Mouse (Mus musculus): ENCODE data around the gene P2ry10b.

P2ry10b gene

DNA sequence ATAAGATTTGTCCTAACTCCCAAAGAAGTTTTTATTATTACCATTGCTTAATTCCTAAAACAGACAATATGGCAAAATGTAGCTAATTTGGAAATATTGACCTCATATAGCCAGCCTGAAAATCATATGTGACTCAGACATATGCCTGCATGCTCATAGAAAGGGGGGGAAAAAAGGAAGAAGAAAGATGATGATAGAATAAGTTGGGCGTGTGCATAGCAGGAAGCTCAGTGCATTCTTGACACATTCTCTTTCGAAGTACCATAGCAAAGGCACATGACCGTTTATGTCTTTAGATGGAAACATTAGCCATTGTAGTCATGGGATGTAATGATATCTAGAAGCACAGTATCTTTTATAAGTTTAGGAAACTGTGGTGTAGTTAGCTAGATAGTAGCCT lies at the start of gene P2ry10b:
Gene P2ry10b, plus strand, starts transcription at position 247 of the 400 bp plus-strand sequence.
- DNase-seq (ENCODE audit: low read depth, low spot score) = no peak

DNA sequence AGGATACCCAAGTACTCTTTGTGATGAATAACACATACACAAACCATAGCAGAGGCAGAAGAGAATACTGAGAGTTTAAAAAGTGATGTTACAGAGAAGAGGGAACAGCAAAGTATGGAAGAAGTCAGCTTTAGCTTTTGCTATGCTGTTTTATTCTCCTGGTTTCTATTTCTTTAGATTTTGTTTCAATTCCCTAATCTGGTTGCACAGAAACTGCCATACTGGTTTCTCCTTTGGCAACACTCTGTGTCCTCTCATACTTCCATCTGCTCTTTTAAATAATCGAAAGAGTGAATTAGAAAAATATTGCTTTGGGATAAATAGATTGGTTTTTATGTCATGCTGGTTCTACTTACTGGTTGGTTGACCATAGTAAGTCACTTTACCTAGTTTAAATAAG lies 32.4 kb upstream of the P2ry10b start:
- no peak for DNase-seq (ENCODE audit: low read depth, low spot score)

DNA sequence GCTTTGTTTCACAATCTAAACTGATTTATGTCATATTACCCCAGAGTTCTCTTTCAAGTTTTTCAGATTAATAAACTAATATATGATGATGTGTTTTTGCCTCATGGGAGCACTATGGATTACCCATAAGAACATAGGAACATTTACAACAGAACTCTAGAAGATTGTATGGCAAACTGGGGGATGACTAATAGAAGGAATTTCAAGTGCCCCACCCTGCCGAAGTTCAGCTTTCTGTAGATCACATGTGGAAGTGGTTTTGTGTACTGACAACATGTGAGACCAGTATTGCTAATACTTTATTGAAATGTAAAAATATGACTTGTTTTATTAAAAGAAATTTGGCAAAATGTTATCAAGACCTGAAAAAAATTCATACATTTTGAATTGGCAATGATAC lies 31.7 kb upstream of the P2ry10b start:
- no peak for DNase-seq (ENCODE audit: low read depth, low spot score)

DNA sequence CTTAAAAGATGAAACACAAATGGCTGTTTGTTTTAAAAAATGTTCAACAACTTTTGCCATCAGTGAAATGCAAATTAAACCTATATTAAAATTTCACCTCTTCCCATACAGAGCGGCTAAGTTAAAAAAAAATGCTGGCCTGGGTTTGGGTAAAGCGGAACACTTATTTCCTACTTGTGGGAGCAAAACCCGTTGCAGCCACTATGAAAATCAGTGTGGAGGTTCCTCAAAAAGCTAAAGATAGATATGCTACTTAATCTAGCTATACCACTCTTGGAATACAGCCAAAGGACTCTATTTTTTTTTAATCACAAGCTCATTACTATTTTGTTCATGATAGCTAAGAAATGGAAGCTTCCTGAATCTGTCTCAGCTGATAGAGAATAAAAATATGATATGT lies 5.5 kb upstream of the P2ry10b start:
- DNase-seq (ENCODE audit: low read depth, low spot score) = no peak

DNA sequence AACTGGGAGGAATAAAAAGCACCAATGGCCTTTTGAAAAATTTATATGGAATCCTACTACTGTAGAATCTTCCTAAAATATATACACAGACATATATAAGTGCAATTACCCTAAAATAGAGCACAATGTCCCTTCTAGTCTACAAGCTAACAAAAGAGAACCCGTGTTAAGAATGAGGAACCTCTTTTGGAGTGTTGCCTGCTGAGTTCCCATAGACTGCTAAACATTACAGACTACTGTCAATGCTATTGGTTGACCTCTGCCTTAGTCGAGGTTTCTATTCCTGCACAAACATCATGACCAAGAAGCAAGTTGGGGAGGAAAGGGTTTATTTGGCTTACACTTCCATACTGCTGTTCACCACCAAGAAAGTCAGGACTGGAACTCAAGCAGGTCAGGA lies 4.8 kb upstream of the P2ry10b start:
- no peak for DNase-seq (ENCODE audit: low read depth, low spot score)

DNA sequence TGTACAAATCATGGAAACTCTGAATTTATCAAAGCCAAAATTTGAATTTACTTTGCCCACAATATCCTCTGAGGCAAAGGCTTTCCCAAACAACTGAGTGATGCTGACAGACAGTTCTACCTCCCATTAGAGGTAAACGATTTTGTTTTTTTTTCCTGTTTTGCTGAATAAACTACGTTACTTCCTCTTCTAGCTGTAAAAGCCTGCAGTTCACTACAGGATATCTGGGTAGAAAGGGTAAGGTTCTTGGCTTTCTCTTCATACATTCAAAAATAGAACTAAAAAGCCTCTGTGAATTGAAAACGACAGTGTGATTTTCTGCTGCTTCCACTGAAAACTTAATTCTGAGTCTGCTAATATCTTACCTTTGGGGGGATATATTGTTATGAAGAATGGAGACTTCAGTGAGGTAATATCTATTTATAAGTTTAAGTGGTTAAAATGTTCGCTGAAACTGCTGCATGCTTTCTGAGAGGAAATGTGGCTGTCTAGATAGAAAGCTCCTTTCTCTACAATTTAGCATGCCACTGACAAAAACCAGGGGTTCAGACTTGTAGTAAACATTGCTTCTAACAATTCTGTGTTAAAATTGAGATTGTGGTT lies 765 bp downstream of the P2ry10b start:
- DNase-seq (ENCODE audit: low read depth, low spot score) = no peak

DNA sequence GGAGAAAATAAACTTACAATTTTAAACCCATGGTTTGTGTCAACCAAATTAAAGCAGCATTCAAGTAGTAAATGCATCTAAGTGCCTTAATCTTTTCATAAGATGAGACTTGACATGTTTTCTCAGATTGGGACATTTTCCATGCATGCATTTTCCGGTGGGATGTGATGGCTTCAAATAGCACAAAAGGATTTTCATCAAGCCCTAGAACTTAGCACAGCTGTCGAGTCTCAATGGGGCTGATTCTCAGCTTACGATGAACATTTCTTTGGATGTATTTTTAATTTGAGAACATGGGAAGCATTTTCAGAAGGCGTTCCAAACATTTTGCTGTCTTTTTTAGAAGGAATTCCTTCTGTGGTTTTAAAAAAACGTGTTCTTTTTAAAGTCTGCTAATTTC lies 1.3 kb downstream of the P2ry10b start:
- no peak for DNase-seq (ENCODE audit: low read depth, low spot score)

DNA sequence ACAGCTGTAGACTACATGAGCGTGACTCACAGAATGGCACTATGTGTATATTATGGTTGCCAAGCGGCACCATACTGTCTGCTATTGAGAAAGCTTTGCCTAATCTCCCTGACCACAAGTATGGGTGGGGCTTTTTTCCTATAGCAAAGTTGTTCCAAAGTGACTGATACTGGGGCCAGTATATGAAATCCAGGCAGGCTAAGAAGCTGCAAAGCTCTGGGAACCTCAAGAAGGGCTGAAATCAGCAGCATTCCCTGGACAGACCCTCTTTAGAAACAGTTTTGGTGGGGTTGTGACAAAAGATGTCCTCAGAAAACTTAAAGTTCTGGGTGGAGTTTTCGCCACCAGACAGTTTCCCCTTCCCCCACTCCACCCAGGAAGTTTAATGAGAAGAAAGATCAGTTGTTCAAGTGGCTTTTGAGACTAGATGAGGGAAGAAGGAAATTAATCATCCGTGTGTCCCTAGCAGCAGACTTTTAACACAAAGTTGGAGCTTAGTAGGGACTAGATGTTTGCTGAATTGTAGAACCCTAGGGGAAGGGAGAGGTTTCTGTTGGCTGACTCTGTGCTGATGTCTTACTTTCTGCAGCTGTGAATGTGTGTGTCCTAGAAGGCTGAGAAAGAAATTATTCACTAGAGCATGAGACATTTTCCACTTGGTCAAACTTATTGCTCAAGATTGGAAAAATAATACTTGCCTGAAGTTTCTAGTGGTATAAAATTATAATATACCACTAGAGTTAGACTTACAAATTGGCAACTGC lies 2.2 kb downstream of the P2ry10b start:
- DNase-seq (ENCODE audit: low read depth, low spot score) = peak; percentile 22

DNA sequence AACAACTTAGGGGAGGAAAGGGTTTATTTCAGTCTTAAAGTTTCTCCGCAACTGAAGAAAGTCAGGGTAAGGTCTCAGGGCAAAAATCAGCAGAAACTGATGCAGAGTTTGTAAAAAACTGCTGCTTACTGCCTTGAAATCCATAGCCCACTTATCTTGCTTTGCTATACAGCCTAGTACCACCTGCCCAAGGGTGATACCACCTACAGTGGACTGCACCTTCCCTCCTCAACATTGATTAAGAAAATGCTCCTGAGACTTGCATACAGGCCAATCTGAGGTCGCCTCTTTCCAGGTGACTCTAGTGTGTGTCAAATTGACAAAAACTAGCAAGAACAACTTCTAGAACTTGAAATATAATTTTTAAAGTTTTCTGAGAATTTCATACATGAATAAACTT lies 7.3 kb downstream of the P2ry10b start:
- no peak for DNase-seq (ENCODE audit: low read depth, low spot score)

DNA sequence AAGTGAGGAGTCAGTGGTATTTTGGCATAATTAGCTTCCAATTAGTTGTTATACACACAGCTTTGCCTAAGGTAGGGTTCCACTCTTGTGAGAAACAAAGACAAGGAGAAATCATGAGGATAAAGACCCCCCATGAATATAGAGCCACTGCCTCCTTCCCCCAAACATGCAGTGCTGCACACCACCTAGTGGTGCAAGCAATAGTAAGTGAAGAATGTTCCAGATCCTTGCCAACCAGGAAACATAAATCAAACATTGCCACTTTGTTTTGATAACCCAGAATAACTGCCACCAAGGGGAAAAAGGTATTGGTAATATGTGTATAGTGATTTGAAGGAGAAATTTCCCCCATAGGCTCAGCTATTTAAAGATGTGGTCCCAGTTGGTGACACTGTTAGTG lies 11.8 kb downstream of the P2ry10b start:
- DNase-seq (ENCODE audit: low read depth, low spot score) = no peak

DNA sequence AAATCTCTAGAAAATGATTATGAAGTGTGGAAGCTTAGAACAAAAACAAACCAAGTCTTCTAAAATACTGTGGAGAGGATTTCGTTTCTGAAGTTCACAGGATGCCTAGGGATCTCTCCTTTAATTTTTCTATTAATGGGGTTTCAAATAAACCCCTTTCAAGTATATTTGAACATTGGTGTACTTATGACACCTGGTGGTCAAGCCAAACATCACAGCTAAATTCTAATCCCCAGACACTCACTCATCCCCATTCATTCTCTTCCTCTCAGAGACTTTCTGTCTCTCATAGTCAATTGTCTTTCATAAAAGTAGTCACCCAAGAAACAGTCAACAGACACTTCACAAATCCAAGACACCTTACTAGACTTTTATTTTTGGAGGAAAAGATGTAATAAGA lies 19.6 kb downstream of the P2ry10b start:
- DNase-seq (ENCODE audit: low read depth, low spot score) = no peak

DNA sequence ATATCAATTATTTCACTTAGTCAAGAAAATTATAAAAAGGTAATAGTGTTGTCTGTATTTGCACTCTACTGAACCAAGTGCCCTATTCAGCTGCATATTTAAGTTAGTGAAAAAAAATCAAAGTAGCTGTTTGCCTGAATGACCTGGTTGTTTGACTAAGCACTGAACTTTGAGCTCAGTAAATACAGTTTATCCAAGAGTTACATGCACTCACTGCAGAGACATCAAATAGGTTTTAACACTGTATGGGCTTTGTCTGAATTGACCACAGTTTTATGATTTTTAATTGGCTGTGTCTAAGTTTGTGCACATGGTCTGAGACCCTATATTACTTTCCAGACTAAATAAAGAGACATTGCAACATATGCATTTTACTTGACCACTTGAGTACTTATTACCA lies 20.4 kb downstream of the P2ry10b start:
- DNase-seq (ENCODE audit: low read depth, low spot score) = no peak

DNA sequence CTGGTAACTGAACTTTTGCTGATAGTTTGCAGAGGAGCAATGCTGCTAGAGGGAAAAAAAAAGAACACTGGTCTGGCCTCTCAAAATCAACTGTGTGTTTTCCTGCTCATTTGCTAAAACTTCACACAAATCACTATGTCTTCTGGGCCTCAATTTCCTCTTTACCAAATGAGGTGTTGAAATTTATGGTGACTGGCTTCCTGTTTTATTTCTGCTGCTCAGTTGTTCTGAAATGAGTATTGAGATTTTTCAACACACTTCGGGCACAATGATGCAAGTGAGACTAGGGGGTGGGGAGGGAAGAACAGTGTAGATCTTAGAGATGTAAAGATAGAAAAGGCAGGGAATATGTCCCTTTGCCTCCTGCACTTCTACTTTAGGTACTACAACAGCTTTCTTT lies 30.0 kb downstream of the P2ry10b start:
- DNase-seq (ENCODE audit: low read depth, low spot score) = no peak

DNA sequence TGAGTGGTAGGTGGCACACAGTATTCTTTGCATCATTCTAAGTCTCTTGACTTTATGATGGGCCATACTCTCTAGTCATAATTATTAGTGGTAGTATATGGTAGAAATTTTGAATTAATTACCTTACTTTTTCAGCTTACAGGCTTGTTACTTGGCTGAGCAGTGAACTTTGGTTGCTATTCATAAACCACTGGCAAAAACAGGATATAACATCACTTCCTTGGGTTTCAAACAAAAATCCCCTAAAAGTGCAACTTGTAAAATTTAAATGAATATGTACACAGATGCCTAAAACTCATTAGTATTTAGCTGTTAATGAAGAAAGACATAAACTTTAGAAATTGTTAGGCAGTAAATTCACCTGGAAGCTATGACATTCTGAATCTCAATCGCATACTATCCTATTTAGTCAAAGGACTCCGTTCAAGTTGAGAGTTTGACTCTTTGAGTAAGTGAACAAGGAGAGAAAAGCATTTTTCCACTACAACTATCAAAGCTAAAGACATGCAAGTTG lies 68.9 kb downstream of the P2ry10b start:
- no peak for DNase-seq (ENCODE audit: low read depth, low spot score)

All from c-Kit-negative CD71-positive TER-119-positive erythroid progenitor cells, embryonic 14.5 days (primary cell).